ENCODE assay signal across 14 mouse cellular contexts in genomic region chr13:110145019-110145418, GRCm38 (mm10).
A peak's percentile ranks its signal among the peaks of the same experiment; 100 is the strongest.
DNase-seq lines count a peak whose midpoint lies in the region; ATAC-seq and TF ChIP-seq lines count a peak whose summit lies in the region.
"Had no signal": no experiment of that assay in that cellular context is flagged by ENCODE, and none has a peak within 500 bp of the region (broad histone marks: within the 10 kb centered on the region; RNA-seq: fewer than 3 reads in every experiment).

No protein-coding gene starts in this region.

- WGBS in hindbrain, embryonic 12.5 days: 58% methylated on average over 8 of the region's 8 CpGs
- WGBS in hindbrain, embryonic 11.5 days: 78% methylated on average over 8 of the region's 8 CpGs
- WGBS in midbrain, embryonic 13.5 days: 44% methylated on average over 8 of the region's 8 CpGs

- ATAC-seq in hindbrain, embryonic 12.5 days (ENCODE audit: low FRiP score): peak; percentile 66
- no peak for ATAC-seq in hindbrain, embryonic 11.5 days (ENCODE audit: low FRiP score)
- ATAC-seq in midbrain, embryonic 13.5 days: peak; percentile 66; the same call in 1 of the 2 replicates
- no peak for ATAC-seq in megakaryocyte progenitor cell, adult 5-6 weeks (replicated peaks; ENCODE audit: poor library complexity)
- ATAC-seq: CD4-positive, CD25-positive, alpha-beta regulatory T cell, adult 4 months had no signal

- no peak for TF ChIP-seq CTCF in brain, embryonic 14.5 days (IDR thresholded peaks at IDR 0.05; ENCODE audit: borderline replicate concordance, extremely low read depth, insufficient read depth, insufficient read length)

- H3K4me2 ChIP-seq in hindbrain, embryonic 12.5 days (replicated peaks): no peak overlapping the region
- no peak overlapping the region for H3K4me2 ChIP-seq in hindbrain, embryonic 11.5 days (replicated peaks; ENCODE audit: low read depth, low read length)
- H3K4me2 ChIP-seq in midbrain, embryonic 13.5 days (replicated peaks): 0 out of 2 replicates have a peak overlapping the region, but pooled peaks have one; percentile 9
- H3K4me2 ChIP-seq: liver, embryonic 13.5 days had no signal

- peak overlapping the region; percentile 62 for H3K27ac ChIP-seq in hindbrain, embryonic 12.5 days
- no peak overlapping the region for H3K27ac ChIP-seq in hindbrain, embryonic 11.5 days (ENCODE audit: low read depth, low read length)
- H3K27ac ChIP-seq in midbrain, embryonic 13.5 days: peak overlapping the region; percentile 81
- H3K27ac ChIP-seq: left cerebral cortex, adult 2 months; liver, embryonic 13.5 days had no signal

- no peaks in the 10 kb centered on the region for H3K36me3 ChIP-seq in hindbrain, embryonic 12.5 days
- H3K36me3 ChIP-seq in hindbrain, embryonic 11.5 days (ENCODE audit: control insufficient read depth, insufficient read depth, low read length): no peaks in the 10 kb centered on the region
- H3K36me3 ChIP-seq in midbrain, embryonic 13.5 days: no peaks in the 10 kb centered on the region
- H3K36me3 ChIP-seq: liver, embryonic 13.5 days had no signal

- TF ChIP-seq POLR2A in brain, embryonic 14.5 days (IDR thresholded peaks at IDR 0.05; ENCODE audit: borderline replicate concordance, extremely low read depth, insufficient read depth, insufficient read length, poor library complexity, severe bottlenecking): no peak

- no peaks in the 10 kb centered on the region for H3K9me3 ChIP-seq in hindbrain, embryonic 12.5 days (replicated peaks)
- H3K9me3 ChIP-seq in hindbrain, embryonic 11.5 days (ENCODE audit: control insufficient read depth, low read length): no peaks in the 10 kb centered on the region
- no peaks in the 10 kb centered on the region for H3K9me3 ChIP-seq in midbrain, embryonic 13.5 days
- H3K9me3 ChIP-seq: liver, embryonic 13.5 days; megakaryocyte, embryonic 14.5 days had no signal

- H3K27me3 ChIP-seq in hindbrain, embryonic 12.5 days: no peaks in the 10 kb centered on the region
- no peaks in the 10 kb centered on the region for H3K27me3 ChIP-seq in hindbrain, embryonic 11.5 days (ENCODE audit: control insufficient read depth, insufficient read depth, low read length)
- H3K27me3 ChIP-seq in midbrain, embryonic 13.5 days: no peaks in the 10 kb centered on the region
- H3K27me3 ChIP-seq: liver, embryonic 13.5 days; megakaryocyte, embryonic 14.5 days had no signal

- no peak for DNase-seq in hindbrain, embryonic 11.5 days (ENCODE audit: low spot score)
- DNase-seq in brain, embryonic 14.5 days (ENCODE audit: low read depth): peak; percentile 91
- peak; percentile 89 for DNase-seq in cerebellum, postnatal 10 days
- no peak for DNase-seq in kidney, adult 11 months
- no peak for DNase-seq in liver
- DNase-seq: kidney, postnatal 36 days; liver, embryonic 13.5 days; thymus, adult 18-20 months had no signal

- H3K9ac ChIP-seq in hindbrain, embryonic 12.5 days: no peak overlapping the region
- H3K9ac ChIP-seq in hindbrain, embryonic 11.5 days (ENCODE audit: low read depth, low read length): no peak overlapping the region
- H3K9ac ChIP-seq in midbrain, embryonic 13.5 days (replicated peaks): no peak overlapping the region
- H3K9ac ChIP-seq: liver, embryonic 13.5 days had no signal

- H3K4me1 ChIP-seq in hindbrain, embryonic 12.5 days: peaks cover 11% of the 10 kb centered on the region
- H3K4me1 ChIP-seq in hindbrain, embryonic 11.5 days (replicated peaks; ENCODE audit: control insufficient read depth, insufficient read depth, low read length): no peaks in the 10 kb centered on the region
- H3K4me1 ChIP-seq in midbrain, embryonic 13.5 days (replicated peaks): peaks cover 19% of the 10 kb centered on the region
- H3K4me1 ChIP-seq: liver, embryonic 13.5 days; megakaryocyte, embryonic 14.5 days had no signal

- H3K4me3 ChIP-seq in hindbrain, embryonic 12.5 days: no peak overlapping the region
- H3K4me3 ChIP-seq in hindbrain, embryonic 11.5 days (ENCODE audit: low read depth, low read length): no peak overlapping the region
- no peak overlapping the region for H3K4me3 ChIP-seq in midbrain, embryonic 13.5 days (replicated peaks)
- H3K4me3 ChIP-seq: left cerebral cortex, adult 2 months; liver, embryonic 13.5 days; megakaryocyte, embryonic 14.5 days had no signal

Comparison
In these comparisons a context has a peak if more than half of its experiments do, and no peak if none do; other contexts are left out.
1. ATAC-seq: peak in hindbrain, embryonic 12.5 days (single experiment) and midbrain, embryonic 13.5 days (single experiment); none in hindbrain, embryonic 11.5 days (single experiment) and megakaryocyte progenitor cell, adult 5-6 weeks (single experiment).
2. DNase-seq: peak in brain, embryonic 14.5 days (single experiment) and cerebellum, postnatal 10 days (2 of 2); none in hindbrain, embryonic 11.5 days (single experiment), kidney, adult 11 months (single experiment) and liver (single experiment).